12 mouse cellular contexts compared by ENCODE assay signal in genomic region chr1:164503140-164503730, GRCm38 (mm10). TPM values are rescaled to one million over a fixed set of nuclear protein-coding genes. Genes with fewer than 3 reads are reported as not detected.
A peak's percentile ranks its signal among the peaks of the same experiment; 100 is the strongest.
DNase-seq lines count a peak whose midpoint lies in the region; ATAC-seq lines count a peak whose summit lies in the region.
"Had no signal": no experiment of that assay in that cellular context is flagged by ENCODE, and none has a peak within 500 bp of the region (broad histone marks: within the 10 kb centered on the region; RNA-seq: fewer than 3 reads in every experiment).

No protein-coding gene starts in this region.

- no peaks in the 10 kb centered on the region for H3K4me1 ChIP-seq in forebrain, embryonic 16.5 days (replicated peaks; ENCODE audit: control insufficient read depth, insufficient read depth, low read length)
- H3K4me1 ChIP-seq: liver, embryonic 13.5 days; neural tube, embryonic 12.5 days had no signal

- no peak overlapping the region for H3K4me3 ChIP-seq in forebrain, embryonic 16.5 days (replicated peaks; ENCODE audit: low read length)
- H3K4me3 ChIP-seq: heart, embryonic 15.5 days; liver, embryonic 13.5 days; neural tube, embryonic 12.5 days had no signal

- no peak for ATAC-seq in forebrain, embryonic 16.5 days

- no peaks in the 10 kb centered on the region for H3K9me3 ChIP-seq in forebrain, embryonic 16.5 days (ENCODE audit: control insufficient read depth, low read length)
- H3K9me3 ChIP-seq: heart, embryonic 15.5 days; liver, embryonic 13.5 days; neural tube, embryonic 12.5 days had no signal

- no peak overlapping the region for H3K9ac ChIP-seq in forebrain, embryonic 16.5 days (replicated peaks; ENCODE audit: low read depth, low read length)
- H3K9ac ChIP-seq: heart, embryonic 15.5 days; liver, embryonic 13.5 days; neural tube, embryonic 12.5 days had no signal

- H3K27me3 ChIP-seq in forebrain, embryonic 16.5 days (replicated peaks; ENCODE audit: control insufficient read depth, insufficient read depth, low read length), result no peaks in the 10 kb centered on the region
- H3K27me3 ChIP-seq: heart, embryonic 15.5 days; liver, embryonic 13.5 days; neural tube, embryonic 12.5 days had no signal

- DNase-seq in lung, postnatal 36 days, result peak; percentile 22
- no peak for DNase-seq in lung, postnatal 4 days
- DNase-seq in T-cell, adult 2 months (ENCODE audit: low spot score), result peak; percentile 67
- DNase-seq in naive thymus-derived CD4-positive, alpha-beta T cell, adult 2 months (ENCODE audit: low read depth), result peak; percentile 82
- DNase-seq in thymus, postnatal 4 days, result peak; percentile 43
- no peak for DNase-seq in layer of hippocampus, postnatal 14 days (ENCODE audit: low spot score in 2 of 2)
- no peak for DNase-seq in layer of hippocampus, postnatal 25 days (ENCODE audit: extremely low spot score in 1 of 2, low spot score in 1 of 2)
- DNase-seq: liver, embryonic 13.5 days; right cerebral cortex, postnatal 25 days had no signal

- WGBS in forebrain, embryonic 16.5 days, result 51% methylated on average over 8 of the region's 8 CpGs

- no peak overlapping the region for H3K4me2 ChIP-seq in forebrain, embryonic 16.5 days (ENCODE audit: low read length)
- H3K4me2 ChIP-seq: heart, embryonic 15.5 days; liver, embryonic 13.5 days; neural tube, embryonic 12.5 days had no signal

- H3K27ac ChIP-seq in forebrain, embryonic 16.5 days (ENCODE audit: low read length), result no peak overlapping the region
- H3K27ac ChIP-seq: heart, embryonic 15.5 days; liver, embryonic 13.5 days; neural tube, embryonic 12.5 days had no signal

- H3K36me3 ChIP-seq in forebrain, embryonic 16.5 days (ENCODE audit: control insufficient read depth, insufficient read depth), result no peaks in the 10 kb centered on the region
- H3K36me3 ChIP-seq: heart, embryonic 15.5 days; liver, embryonic 13.5 days; neural tube, embryonic 12.5 days had no signal

RNA-seq across cellular contexts. Expression of gene Atp1b1, which starts 45.1 kb away (rescaled TPM):
- total RNA-seq in layer of hippocampus, postnatal 14 days (2021), result 1,000 to 10,000 TPM; 1,876 to 1,908 TPM
- 110 and 132 TPM in 2 replicates for polyA plus RNA-seq in forebrain, embryonic 16.5 days (2015; fragmentation: Nextera tagmentation; extraction: Ambion mirVana)
- 1,000 to 10,000 TPM; 2,052 to 2,072 TPM for total RNA-seq in layer of hippocampus, postnatal 25 days (2021)

Comparison
In these comparisons a context has a peak if more than half of its experiments do, and no peak if none do; other contexts are left out.
1. DNase-seq: peak in lung, postnatal 36 days (single experiment), T-cell, adult 2 months (single experiment), naive thymus-derived CD4-positive, alpha-beta T cell, adult 2 months (single experiment) and thymus, postnatal 4 days (single experiment); none in lung, postnatal 4 days (0 of 2), layer of hippocampus, postnatal 14 days (0 of 2) and layer of hippocampus, postnatal 25 days (0 of 2).